Mouse (Mus musculus): ENCODE measurements around the gene Ly6g5c. TPM values are rescaled to one million over a fixed set of nuclear protein-coding genes. Genes with fewer than 3 reads are reported as not detected.

The Ly6g5c gene
- polyA plus RNA-seq, 1 experiment = 0.28 TPM

DNA sequence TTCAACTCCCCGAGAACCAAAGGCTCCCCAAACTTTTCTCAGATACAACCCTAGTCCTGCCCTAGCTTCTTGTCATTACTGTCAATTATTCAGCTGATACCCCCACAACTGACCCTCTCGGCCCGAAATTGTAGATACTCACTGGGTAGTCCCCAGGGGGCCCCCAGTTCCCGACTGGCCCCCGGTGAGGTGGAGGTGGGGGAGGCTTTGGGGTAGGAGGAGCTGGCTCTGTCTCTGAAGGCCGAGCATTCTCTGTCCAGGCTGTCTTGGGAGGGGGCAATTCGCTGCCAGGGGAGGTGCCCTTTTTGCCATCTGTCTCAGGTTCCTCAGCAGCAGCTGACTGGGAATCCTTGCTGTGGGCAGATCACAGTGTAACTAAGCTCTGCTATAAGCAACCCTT lies 51.6 kb downstream of the Ly6g5c start:
- WGBS = 29% methylated on average over 7 of the region's 7 CpGs
- Histone ChIP-seq H3K4me1 (ENCODE audit: control insufficient read depth, insufficient read depth, low read length) (peaks cover 13% of the 10 kb centered on the region; the same call in 1 of the 2 replicates), H3K27ac (ENCODE audit: insufficient read depth, low read length) (no peak overlapping the region), H3K27me3 (ENCODE audit: control insufficient read depth, insufficient read depth, low read length) (no peaks in the 10 kb centered on the region), H3K4me3 (replicated peaks; ENCODE audit: insufficient read depth, low read depth, low read length) (no peak overlapping the region)
- DNase-seq = no peak
- TF ChIP-seq POLR2A (IDR thresholded peaks at IDR 0.05; ENCODE audit: borderline replicate concordance, insufficient read depth, low read length) = no peak
- no peak for TF ChIP-seq CTCF (IDR thresholded peaks at IDR 0.05; ENCODE audit: borderline replicate concordance, insufficient read depth, low read depth, low read length)

DNA sequence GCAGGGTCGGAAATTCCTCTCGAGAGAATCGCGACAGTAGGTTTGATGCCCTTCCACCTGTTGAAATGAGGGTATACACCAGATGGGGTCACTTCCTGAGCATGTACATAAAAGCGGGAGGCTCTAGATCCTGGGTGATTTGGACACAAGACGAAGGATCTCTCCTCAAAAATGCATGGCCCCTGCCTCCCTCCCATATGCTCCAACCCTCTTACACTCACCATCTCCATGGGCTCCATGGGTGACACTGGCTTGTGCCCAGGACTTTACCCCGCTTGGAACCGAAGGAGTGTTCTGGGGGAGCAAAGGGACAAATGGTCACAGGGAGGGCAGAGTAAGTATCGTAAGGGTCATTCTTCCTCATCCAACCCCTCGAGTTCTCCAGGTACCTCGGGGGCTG lies 53.3 kb downstream of the Ly6g5c start:
- DNase-seq = no peak
- H3K27ac ChIP-seq (ENCODE audit: insufficient read depth, low read length) = no peak overlapping the region
- TF ChIP-seq CTCF (IDR thresholded peaks at IDR 0.05; ENCODE audit: borderline replicate concordance, insufficient read depth, low read depth, low read length) (no peak), POLR2A (IDR thresholded peaks at IDR 0.05; ENCODE audit: borderline replicate concordance, insufficient read depth, low read length) (no peak)
- no peak overlapping the region for H3K4me3 ChIP-seq (replicated peaks; ENCODE audit: insufficient read depth, low read depth, low read length)
- H3K4me1 ChIP-seq (ENCODE audit: control insufficient read depth, insufficient read depth, low read length) = peaks cover 13% of the 10 kb centered on the region; the same call in 1 of the 2 replicates
- WGBS = 25% methylated on average over 11 of the region's 11 CpGs
- no peaks in the 10 kb centered on the region for H3K27me3 ChIP-seq (ENCODE audit: control insufficient read depth, insufficient read depth, low read length)

Other genes starting within 250 kb of the Ly6g5c start
- gene Cfb, start 245.8 kb upstream of the Ly6g5c start, polyA plus RNA-seq (2012; rRNA removed) = 0.14 and 0.20 TPM in 2 replicates
- gene Zbtb12, start 228.8 kb upstream of the Ly6g5c start, polyA plus RNA-seq (2012; rRNA removed) = 8.2 and 8.3 TPM in 2 replicates
- gene Gm20547, start 226.2 kb upstream of the Ly6g5c start, polyA plus RNA-seq (2012; rRNA removed) = 0.08 and 0.10 TPM in 2 replicates
- gene C2, start 210.0 kb upstream of the Ly6g5c start, polyA plus RNA-seq (2012; rRNA removed) = 2.3 and 2.9 TPM in 2 replicates
- 174 and 182 TPM in 2 replicates for gene Ehmt2, start 209.8 kb upstream of the Ly6g5c start, polyA plus RNA-seq (2012; rRNA removed)
- gene Slc44a4, start 193.8 kb upstream of the Ly6g5c start, polyA plus RNA-seq (2012; rRNA removed) = 0.05 TPM in 1 of 2 replicates, not detected in the other
- gene Neu1, start 177.0 kb upstream of the Ly6g5c start, polyA plus RNA-seq (2012; rRNA removed) = 58.7 and 60.9 TPM in 2 replicates
- gene Hspa1b, start 149.0 kb upstream of the Ly6g5c start, polyA plus RNA-seq (2012; rRNA removed) = 4.6 and 9.2 TPM in 2 replicates
- gene Gm20481, start 138.4 kb upstream of the Ly6g5c start, polyA plus RNA-seq (2012; rRNA removed) = not detected in 2 replicates
- gene Hspa1a, start 136.1 kb upstream of the Ly6g5c start, polyA plus RNA-seq (2012; rRNA removed) = 10.5 and 14.9 TPM in 2 replicates
- gene Hspa1l, start 135.6 kb upstream of the Ly6g5c start, polyA plus RNA-seq (2012; rRNA removed) = 0.49 and 0.89 TPM in 2 replicates
- gene Lsm2, start 126.4 kb upstream of the Ly6g5c start, polyA plus RNA-seq (2012; rRNA removed) = 56.2 and 63.7 TPM in 2 replicates
- 65.3 and 77.0 TPM in 2 replicates for gene Vars, start 107.3 kb upstream of the Ly6g5c start, polyA plus RNA-seq (2012; rRNA removed)
- 25.5 and 30.1 TPM in 2 replicates for gene Vwa7, start 91.7 kb upstream of the Ly6g5c start, polyA plus RNA-seq (2012; rRNA removed)
- gene Sapcd1, start 80.3 kb upstream of the Ly6g5c start, polyA plus RNA-seq (2012; rRNA removed) = 2.0 and 2.3 TPM in 2 replicates
- gene Msh5, start 61.5 kb upstream of the Ly6g5c start, polyA plus RNA-seq (2012; rRNA removed) = 4.3 and 5.5 TPM in 2 replicates
- 41.2 and 42.9 TPM in 2 replicates for gene Clic1, start 58.3 kb upstream of the Ly6g5c start, polyA plus RNA-seq (2012; rRNA removed)
- gene Ddah2, start 49.2 kb upstream of the Ly6g5c start, polyA plus RNA-seq (2012; rRNA removed) = 59.5 and 63.3 TPM in 2 replicates
- 0.11 and 0.15 TPM in 2 replicates for gene Ly6g6c, start 42.9 kb upstream of the Ly6g5c start, polyA plus RNA-seq (2012; rRNA removed)
- gene Mpig6b, start 42.1 kb upstream of the Ly6g5c start, polyA plus RNA-seq (2012; rRNA removed) = 0.25 and 0.43 TPM in 2 replicates
- 5.3 and 6.3 TPM in 2 replicates for gene Ly6g6e, start 31.4 kb upstream of the Ly6g5c start, polyA plus RNA-seq (2012; rRNA removed)
- 8.5 and 10.4 TPM in 2 replicates for gene Ly6g6d, start 30.2 kb upstream of the Ly6g5c start, polyA plus RNA-seq (2012; rRNA removed)
- gene Ly6g6f, start 22.7 kb upstream of the Ly6g5c start, polyA plus RNA-seq (2012; rRNA removed) = 0.86 and 1.1 TPM in 2 replicates
- gene Abhd16a, start 19.0 kb upstream of the Ly6g5c start, polyA plus RNA-seq (2012; rRNA removed) = 337 and 394 TPM in 2 replicates
- gene Ly6g5b, start 7.1 kb downstream of the Ly6g5c start, polyA plus RNA-seq (2012; rRNA removed) = 2.2 and 3.4 TPM in 2 replicates
- gene Gpank1, start 13.2 kb downstream of the Ly6g5c start, polyA plus RNA-seq (2012; rRNA removed) = 32.7 TPM in 2 replicates
- gene Csnk2b, start 13.8 kb downstream of the Ly6g5c start, polyA plus RNA-seq (2012; rRNA removed) = 231 TPM in 2 replicates
- gene D17H6S53E, start 18.1 kb downstream of the Ly6g5c start, polyA plus RNA-seq (2012; rRNA removed) = 12.3 and 14.6 TPM in 2 replicates
- gene Apom, start 23.8 kb downstream of the Ly6g5c start, polyA plus RNA-seq (2012; rRNA removed) = 0.21 and 0.28 TPM in 2 replicates
- 211 and 226 TPM in 2 replicates for gene Bag6, start 26.9 kb downstream of the Ly6g5c start, polyA plus RNA-seq (2012; rRNA removed)
- gene Prrc2a, start 56.6 kb downstream of the Ly6g5c start, polyA plus RNA-seq (2012; rRNA removed) = 277 and 289 TPM in 2 replicates
- gene Aif1, start 67.8 kb downstream of the Ly6g5c start, polyA plus RNA-seq (2012; rRNA removed) = 2.1 and 4.1 TPM in 2 replicates
- gene Lst1, start 80.2 kb downstream of the Ly6g5c start, polyA plus RNA-seq (2012; rRNA removed) = 2.8 and 3.2 TPM in 2 replicates
- 0.34 and 0.38 TPM in 2 replicates for gene Ltb, start 86.2 kb downstream of the Ly6g5c start, polyA plus RNA-seq (2012; rRNA removed)
- not detected in 2 replicates for gene Tnf, start 93.7 kb downstream of the Ly6g5c start, polyA plus RNA-seq (2012; rRNA removed)
- 0.11 and 0.13 TPM in 2 replicates for gene Lta, start 97.1 kb downstream of the Ly6g5c start, polyA plus RNA-seq (2012; rRNA removed)
- not detected in 2 replicates for gene Gm16181, start 112.6 kb downstream of the Ly6g5c start, polyA plus RNA-seq (2012; rRNA removed)
- 628 TPM in 2 replicates for gene Atp6v1g2, start 125.4 kb downstream of the Ly6g5c start, polyA plus RNA-seq (2012; rRNA removed)
- 12.7 and 13.2 TPM in 2 replicates for gene Nfkbil1, start 127.5 kb downstream of the Ly6g5c start, polyA plus RNA-seq (2012; rRNA removed)
- gene Ddx39b, start 133.5 kb downstream of the Ly6g5c start, polyA plus RNA-seq (2012; rRNA removed) = 438 and 458 TPM in 2 replicates
- gene H2-D1, start 154.5 kb downstream of the Ly6g5c start, polyA plus RNA-seq (2012; rRNA removed) = 174 and 183 TPM in 2 replicates
- 0.26 and 0.92 TPM in 2 replicates for gene H2-Q1, start 212.1 kb downstream of the Ly6g5c start, polyA plus RNA-seq (2012; rRNA removed)
- gene H2-Q2, start 234.0 kb downstream of the Ly6g5c start, polyA plus RNA-seq (2012; rRNA removed) = 1.4 and 1.5 TPM in 2 replicates